Mouse (Mus musculus): ENCODE measurements at regions not wholly inside any gene's neighbourhood (a gene's known extent, or its start where the extent isn't known, plus 50 kb on each side); places are given as distances from the start of the nearest gene placed in this dataset.

DNA sequence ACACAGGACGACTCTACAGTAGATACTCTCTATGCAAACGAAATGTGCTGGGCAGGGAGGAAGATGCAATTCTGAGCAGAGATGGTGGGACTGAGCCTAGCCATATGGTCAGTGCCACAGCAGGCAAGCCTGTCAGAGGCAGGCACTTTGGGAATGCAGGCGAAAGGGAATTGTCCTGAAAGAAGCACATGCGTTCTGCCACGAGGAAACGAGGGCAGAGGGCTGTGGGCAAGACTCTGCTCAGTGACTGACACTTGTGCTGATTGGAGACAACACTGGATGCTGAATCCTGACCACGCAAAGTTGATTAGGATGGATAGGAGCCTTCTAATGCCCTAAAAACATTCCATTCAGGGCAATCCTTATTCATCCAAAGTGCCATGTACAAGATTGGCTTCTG lies 350.5 kb upstream of the Fam92a start:
- DNase-seq = no peak

- DNase-seq = no peak
Measured at GRCm38 (mm10) chr4:12521246-12521645, 349.4 kb upstream of the Fam92a start.

GRCm38 (mm10) chr4:12516497-12516896 lies 344.7 kb upstream of the Fam92a start:
- DNase-seq = no peak

DNA sequence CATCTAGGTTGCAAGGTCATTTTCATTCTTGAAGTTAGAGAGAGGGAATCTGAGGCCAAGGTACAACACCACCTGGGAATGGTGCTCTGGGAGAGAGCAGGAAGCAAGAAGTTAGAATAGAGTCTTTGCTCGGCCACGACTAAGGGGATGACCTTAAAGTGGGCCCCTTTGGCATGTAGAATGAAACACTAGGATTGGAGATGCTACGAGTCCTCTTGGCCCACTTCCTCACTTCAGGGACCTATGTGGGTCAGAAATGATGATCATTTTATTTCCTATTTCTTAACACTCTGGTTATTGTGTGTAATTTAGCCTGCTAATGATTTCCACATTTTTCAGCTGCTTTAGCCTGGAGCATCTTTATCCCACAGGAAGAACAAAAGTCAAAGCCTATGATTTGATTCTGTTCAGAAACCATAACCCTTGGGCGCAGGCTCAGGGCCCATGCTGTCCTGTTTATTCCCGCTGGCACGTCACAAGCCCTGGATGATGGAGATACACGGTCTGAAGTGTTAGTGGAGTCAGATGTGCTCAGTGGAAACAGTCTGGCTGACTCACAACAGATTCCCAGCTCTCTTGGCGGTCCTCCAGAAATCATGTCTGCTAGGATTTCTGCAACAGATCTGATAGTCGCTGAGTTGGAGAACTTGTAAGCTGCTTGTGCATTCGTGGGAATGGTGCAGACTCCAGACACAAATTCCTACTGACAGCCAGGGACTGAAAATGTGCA lies 340.0 kb upstream of the Fam92a start:
- no peak for DNase-seq

DNA sequence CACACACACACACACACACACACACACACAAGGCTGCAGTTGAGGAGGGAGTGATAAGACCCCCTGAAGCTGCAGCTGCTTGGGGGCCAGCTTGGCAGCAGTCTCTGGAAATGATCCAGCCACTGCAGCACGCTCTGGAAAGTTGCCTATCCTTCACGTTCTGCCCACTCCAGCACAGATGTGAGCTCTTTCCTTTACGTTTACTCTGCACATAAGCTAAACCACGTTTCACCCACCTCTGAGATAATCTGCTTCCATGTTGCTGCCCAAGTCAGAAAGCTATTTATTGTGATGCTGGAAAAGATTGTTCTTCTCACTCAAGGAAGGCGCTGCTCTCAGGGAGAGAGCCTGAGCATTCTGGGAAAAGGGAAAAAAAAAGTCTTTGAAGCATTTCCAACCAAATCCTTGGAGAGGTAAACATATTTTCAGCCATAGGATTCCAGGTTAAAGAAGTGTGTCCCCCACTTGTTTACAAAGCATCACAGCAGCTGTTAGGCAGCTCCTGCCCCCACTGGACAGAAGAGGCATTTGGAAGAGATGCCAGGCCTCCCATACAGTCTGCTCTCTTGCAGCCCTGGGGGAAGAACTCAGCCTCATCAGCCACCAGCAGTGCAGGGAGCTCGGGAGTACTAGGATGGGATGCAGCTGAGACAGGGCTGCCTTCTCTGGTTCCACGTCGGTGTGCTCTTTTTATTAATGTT lies 335.2 kb upstream of the Fam92a start:
- no peak for DNase-seq

DNA sequence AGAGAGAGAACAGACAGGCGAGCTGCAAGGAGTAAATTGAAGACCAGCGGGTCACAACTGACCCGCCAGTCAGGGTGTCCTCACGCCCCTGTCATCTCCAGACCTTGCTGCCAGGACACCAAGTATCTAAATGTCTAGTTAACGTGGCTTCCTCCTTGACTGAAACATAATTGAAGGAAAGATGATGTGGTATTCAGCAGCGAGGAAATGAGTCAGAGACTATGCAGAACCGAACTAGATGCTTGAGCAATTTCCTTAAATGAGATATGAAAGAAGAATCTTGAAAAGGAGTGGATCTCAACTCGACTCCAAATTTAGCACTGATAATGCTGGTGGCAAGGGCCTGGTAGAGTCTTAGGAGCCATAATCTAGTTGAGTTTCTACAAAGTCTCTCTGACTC lies 329.3 kb upstream of the Fam92a start:
- DNase-seq = no peak

GRCm38 (mm10) chr4:12498426-12498825 lies 326.6 kb upstream of the Fam92a start:
- DNase-seq = no peak

DNA sequence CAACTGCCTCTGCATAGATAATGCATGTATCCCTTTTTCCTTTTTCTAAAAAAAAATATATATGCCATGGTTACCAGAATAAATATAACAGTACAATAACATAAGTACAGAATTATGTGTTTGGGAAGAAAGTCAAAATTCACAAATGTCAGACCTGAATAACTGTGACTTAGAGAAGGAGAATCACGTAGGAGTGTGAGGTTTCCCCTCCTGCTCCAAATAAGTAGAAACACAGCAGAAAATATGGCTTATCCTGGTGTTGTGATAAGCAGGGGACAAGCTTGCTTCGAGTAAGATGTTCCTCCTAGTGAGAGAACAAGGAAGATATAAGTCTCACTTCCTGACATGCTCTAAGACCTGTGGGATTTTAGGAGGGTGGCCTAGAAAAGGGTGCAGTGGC lies 320.7 kb upstream of the Fam92a start:
- DNase-seq = no peak

- DNase-seq = no peak
Measured at GRCm38 (mm10) chr4:12491306-12491705, 319.5 kb upstream of the Fam92a start.

DNA sequence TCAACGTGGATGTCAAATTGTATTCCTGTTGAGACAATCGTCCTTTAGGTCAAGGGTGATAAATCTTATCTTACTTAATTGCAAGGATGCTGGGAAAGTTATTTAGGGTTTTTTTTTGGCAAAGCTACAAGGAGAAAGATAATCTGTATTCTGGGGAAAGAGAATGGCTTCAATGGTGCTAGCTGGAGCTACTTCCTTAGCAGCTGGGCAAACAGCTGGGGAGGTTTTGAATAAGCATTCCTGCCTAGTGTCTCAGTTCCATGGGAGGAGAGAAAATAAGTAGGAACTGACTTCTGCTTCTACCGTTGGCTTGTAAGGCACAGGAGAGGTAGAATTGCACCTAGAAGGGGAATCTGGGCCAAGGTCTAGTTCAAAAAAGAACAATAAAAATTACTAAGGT lies 318.3 kb upstream of the Fam92a start:
- no peak for DNase-seq

- DNase-seq = no peak
Measured at GRCm38 (mm10) chr4:12489358-12489757, 317.5 kb upstream of the Fam92a start.

- no peak for DNase-seq
Measured at GRCm38 (mm10) chr4:12481481-12481880, 309.7 kb upstream of the Fam92a start.

DNA sequence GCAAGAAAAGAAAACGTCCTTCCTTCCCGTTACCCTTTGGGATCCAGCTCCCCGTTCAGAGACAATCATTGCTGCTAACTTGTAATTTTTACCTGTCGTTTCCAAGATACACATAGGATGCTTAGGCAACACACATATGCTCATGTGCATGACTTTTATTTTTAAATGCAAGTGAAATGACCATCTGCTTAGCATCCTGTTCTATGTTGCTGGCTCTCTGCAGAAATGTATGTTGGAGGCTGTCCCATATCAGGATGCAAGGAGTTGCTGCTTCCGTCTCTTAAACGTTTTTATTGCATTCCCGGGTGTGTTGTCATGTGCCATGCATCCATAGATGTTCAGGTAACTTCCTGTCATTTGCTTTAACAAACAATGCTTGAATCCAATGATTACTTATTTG lies 304.9 kb upstream of the Fam92a start:
- DNase-seq = no peak

- DNase-seq = no peak
Measured at GRCm38 (mm10) chr4:12474981-12475568, 303.3 kb upstream of the Fam92a start.

DNA sequence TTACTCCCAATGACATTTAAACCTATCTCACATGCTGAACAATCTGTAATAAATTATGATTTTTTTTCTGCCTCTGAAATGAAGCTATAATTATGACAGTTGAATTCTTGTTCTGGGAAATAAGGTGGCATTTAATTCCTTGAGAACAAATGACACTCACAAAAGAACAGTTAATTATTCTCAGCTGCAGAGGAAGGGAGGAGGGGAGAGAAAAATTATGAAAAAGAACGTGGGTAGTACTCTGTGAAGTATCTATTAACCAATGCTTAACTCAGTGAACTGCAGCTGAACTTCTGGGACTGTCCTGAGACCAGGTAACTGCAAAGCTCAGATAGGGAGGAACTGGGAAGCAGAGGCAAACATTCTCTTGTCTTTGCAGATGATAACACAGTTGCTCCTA lies 302.6 kb upstream of the Fam92a start:
- DNase-seq = no peak

GRCm38 (mm10) chr4:12461701-12462100 lies 289.9 kb upstream of the Fam92a start:
- no peak for DNase-seq

DNA sequence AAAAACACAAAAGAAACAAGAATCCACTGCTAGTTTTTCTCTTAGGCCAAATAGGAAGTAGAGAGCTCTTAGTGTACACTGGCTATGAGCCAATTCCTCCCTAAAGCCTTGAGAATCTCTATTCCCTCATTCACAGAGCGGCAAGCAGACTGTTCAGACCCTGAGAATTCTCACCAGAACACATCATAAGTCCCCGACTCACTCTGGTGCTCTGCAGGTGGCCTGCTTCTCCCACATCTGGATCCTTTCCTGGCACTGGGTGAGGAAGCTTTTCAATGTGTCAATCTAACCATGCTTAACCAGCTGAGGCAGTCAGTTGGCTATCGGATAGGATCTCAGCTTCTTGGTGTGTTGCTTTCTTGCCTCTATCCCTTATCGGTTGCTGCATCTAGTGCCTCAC lies 289.4 kb upstream of the Fam92a start:
- DNase-seq = no peak

- DNase-seq = no peak
Measured at GRCm38 (mm10) chr4:12457978-12458597, 286.3 kb upstream of the Fam92a start.

GRCm38 (mm10) chr4:12452086-12452485 lies 280.3 kb upstream of the Fam92a start:
- no peak for DNase-seq

DNA sequence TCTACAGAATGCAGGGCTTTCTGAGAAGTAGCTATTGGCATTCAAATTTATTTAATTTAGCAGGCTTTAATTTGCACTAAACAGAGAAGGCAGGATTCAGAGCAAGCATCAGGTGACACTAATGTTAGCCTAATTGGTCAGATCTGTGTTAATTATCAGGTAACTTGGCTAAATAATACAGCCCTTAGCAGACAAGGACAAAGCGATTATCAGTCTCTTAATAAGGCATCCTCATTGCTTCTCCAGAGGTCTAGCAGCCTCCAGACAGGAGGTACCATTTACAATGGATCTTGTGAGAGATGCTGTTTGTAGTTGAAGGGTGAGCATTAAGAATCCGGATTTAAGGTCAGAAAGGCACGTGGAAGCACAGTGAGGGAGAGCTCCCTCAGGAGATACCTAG lies 253.7 kb upstream of the Fam92a start:
- DNase-seq = no peak

- no peak for DNase-seq
Measured at GRCm38 (mm10) chr4:12421628-12422319, 250.0 kb upstream of the Fam92a start.

- DNase-seq = no peak
Measured at GRCm38 (mm10) chr4:12418086-12418485, 246.3 kb upstream of the Fam92a start.

DNA sequence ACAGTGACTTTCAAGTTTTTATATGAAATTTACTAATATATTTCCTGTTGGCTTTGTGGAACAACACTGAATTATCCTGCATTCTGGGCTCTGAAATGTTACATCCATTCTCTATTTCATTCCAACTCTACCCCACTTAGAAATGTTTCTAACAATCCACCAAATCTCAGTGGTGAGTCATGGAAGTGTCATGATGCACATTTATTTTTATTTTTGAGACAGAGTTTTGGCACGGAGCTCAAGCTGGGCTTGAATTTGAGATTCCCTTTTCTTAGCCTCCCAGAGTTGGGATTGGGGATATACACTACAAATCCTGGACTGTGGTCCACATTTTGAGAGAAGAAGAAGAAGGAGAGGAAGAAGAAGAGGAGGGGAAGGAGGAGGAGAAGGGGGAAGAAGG lies 223.5 kb upstream of the Fam92a start:
- DNase-seq = no peak

Measured in thymus, adult 18-20 months (tissue).